Mouse (Mus musculus): ENCODE data around the gene Hoxa4. TPM values are rescaled to one million over a fixed set of nuclear protein-coding genes. Genes with fewer than 3 reads are reported as not detected.

Hoxa4 gene
- not detected in 2 replicates for polyA plus RNA-seq (2021; fragmentation: Nextera tagmentation)
- long read RNA-seq, experiment 1: 0 reads
- long read RNA-seq, experiment 2: 0 reads

GRCm38 (mm10) chr6:52190906-52191810 lies at the start of gene Hoxa4:
Gene Hoxa4, minus strand, starts transcription at chr6:52191753.

GRCm38 (mm10) chr6:52240389-52241000 lies 48.9 kb upstream of the Hoxa4 start, which contains the start of gene Hoxa10:
Gene Hoxa10, minus strand, starts transcription at chr6:52240854.

GRCm38 (mm10) chr6:52230516-52231165 lies 39.1 kb upstream of the Hoxa4 start, which contains the start of gene Hoxa9:
Gene Hoxa9, minus strand, starts transcription at chr6:52231089.

GRCm38 (mm10) chr6:52221337-52221992 lies 29.9 kb upstream of the Hoxa4 start, which contains the start of gene Hoxa7:
Gene Hoxa7, minus strand, starts transcription at chr6:52221854.

GRCm38 (mm10) chr6:52213119-52213986 lies 21.8 kb upstream of the Hoxa4 start, which contains the start of the genes Hoxa3 and Gm28308:
Gene Hoxa3, minus strand, starts transcription at chr6:52213336.
Gene Gm28308, minus strand, starts transcription at chr6:52213339.

GRCm38 (mm10) chr6:52208072-52208867 lies 16.7 kb upstream of the Hoxa4 start, which contains the start of gene Hoxa6:
Gene Hoxa6, minus strand, starts transcription at chr6:52208722.

GRCm38 (mm10) chr6:52204050-52204752 lies 12.6 kb upstream of the Hoxa4 start, which contains the start of gene Hoxa5:
Gene Hoxa5, minus strand, starts transcription at chr6:52204587.

DNA sequence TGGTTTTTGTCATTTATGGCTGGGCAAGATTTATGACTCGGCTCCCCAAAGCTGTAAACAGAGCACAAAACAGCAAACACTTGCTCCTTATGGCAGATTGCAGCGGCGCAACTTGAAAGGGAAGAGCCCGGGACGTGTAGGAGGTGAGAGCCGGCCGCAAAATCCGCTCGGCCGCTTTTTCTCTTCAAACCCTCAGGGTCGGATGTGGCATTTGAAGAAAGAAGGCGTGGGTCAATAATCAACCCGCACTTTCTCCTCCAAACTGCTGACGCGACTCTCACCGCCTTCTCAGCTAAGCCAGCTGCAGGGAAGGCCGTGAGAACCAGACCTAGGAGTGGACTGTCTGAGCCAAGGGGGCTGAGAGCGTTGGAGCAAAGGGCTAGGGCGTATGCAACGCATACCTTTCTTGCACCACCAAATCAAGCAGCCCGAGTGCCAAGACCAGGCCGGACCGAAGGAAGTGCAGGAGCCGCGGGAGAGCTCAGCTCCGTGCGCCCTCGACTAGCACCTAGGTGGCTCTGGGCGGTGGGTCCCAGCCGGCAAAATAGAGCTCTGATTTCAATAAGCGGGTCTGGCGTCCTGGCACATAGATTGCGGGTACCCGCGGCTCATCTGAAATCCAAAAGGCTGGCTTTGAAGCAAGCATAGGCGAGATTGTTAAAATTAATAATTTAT lies 14.4 kb downstream of the Hoxa4 start, which contains the start of gene 5730596B20Rik:
Gene 5730596B20Rik (plus strand): TSS at position 438 of the 675 bp plus-strand sequence.

DNA sequence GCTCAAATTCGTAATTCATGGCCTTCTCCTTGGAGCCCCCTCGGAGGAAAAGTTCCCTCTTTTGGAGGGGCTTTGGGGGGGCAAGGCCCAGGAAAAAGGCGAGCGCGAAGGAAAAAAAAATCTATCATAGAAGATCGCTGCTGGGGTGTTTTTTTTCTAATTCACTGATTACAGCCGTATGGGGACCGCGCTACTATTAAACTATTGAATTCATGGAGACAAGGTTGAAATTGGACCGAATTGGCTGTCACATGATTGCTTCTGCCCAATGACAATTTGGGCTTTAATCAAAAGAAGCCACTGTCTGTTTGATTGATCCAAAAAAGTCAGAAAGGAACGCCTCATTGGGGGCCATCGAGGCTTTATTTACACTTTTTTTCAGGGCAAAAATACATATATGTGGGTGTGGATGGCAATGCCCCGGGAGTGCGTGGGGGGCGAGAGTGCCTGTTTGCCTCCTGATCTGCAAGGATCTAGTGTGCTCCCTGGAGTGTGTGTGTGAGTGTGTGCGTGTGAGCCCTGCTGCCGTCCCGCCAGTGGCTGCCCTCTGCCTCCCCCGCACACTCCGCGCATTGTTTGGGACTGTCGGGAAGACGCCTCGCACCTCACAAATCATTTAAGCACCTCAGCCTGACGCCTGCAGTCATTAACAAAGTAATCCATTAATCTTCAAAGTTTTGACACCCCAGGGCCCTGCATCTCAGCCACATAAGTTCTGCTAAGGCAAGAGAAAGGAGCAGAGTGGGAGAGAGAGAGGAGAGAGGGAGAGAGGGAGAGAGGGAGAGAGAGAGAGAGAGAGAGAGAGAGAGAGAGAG lies 26.7 kb downstream of the Hoxa4 start, which contains the start of gene Hoxa2:
Gene Hoxa2 (minus strand): TSS at position 206 of the 815 bp plus-strand sequence.

DNA sequence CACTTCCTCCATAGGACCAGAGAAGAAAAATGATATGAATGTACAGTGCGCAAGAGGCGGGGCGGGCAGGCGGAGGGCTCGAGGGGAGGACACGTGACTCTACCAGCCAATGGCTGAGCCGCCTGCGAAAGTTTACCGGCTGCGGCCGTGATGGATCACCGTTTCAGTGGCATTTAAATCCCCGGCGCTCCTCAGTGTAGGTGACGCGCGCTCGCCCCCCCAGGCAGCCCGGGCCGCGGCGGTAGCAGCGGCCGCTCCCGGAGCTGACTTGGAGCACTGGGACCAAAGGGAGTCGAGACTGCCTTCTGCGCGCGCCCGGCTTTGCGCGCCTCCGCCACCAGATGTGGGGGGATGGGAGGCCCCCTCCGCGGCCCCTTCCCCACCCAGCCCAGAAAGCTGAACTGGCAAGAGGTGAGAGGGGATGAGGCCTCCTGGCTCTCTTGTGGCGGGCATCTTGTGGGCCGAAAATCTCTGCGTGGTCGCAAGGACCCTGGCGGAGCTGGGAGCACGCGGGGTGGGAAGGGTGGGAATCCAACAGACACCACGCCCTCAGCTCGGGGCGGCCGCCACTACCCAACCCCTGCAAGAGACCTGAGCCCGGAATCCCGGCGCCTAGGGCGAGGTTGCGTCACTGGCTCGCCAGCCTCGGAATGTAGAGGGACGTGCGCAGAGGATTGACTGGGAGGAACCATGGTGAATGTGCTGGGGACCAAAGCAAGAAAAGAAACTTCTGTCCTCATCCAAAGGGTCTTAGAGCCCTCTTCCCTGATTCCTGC lies 33.1 kb downstream of the Hoxa4 start, which contains the start of gene Hoxa1:
Gene Hoxa1 (minus strand): TSS at position 42 of the 776 bp plus-strand sequence.

Other genes with a start within 250 kb of the Hoxa4 start
- 11.4 and 14.0 TPM in 2 replicates for gene Skap2, start 179.2 kb downstream of the Hoxa4 start, polyA plus RNA-seq (2021; fragmentation: Nextera tagmentation)
- gene Hoxa1, start 33.4 kb downstream of the Hoxa4 start, polyA plus RNA-seq (2021; fragmentation: Nextera tagmentation): not detected in 2 replicates
- gene Hoxa2, start 26.9 kb downstream of the Hoxa4 start, polyA plus RNA-seq (2021; fragmentation: Nextera tagmentation): not detected in 2 replicates
- not detected in 2 replicates for gene 5730596B20Rik, start 14.3 kb downstream of the Hoxa4 start, polyA plus RNA-seq (2021; fragmentation: Nextera tagmentation)
- not detected in 2 replicates for gene Hoxa5, start 12.8 kb upstream of the Hoxa4 start, polyA plus RNA-seq (2021; fragmentation: Nextera tagmentation)
- gene Hoxa6, start 17.0 kb upstream of the Hoxa4 start, polyA plus RNA-seq (2021; fragmentation: Nextera tagmentation): not detected in 2 replicates
- not detected in 2 replicates for gene Hoxa3, start 21.6 kb upstream of the Hoxa4 start, polyA plus RNA-seq (2021; fragmentation: Nextera tagmentation)
- gene Gm28308, start 21.6 kb upstream of the Hoxa4 start, polyA plus RNA-seq (2021; fragmentation: Nextera tagmentation): not detected in 2 replicates
- not detected in 2 replicates for gene Hoxa7, start 30.1 kb upstream of the Hoxa4 start, polyA plus RNA-seq (2021; fragmentation: Nextera tagmentation)
- gene Hoxa9, start 39.3 kb upstream of the Hoxa4 start, polyA plus RNA-seq (2021; fragmentation: Nextera tagmentation): not detected in 2 replicates
- not detected in 2 replicates for gene Hoxa10, start 49.1 kb upstream of the Hoxa4 start, polyA plus RNA-seq (2021; fragmentation: Nextera tagmentation)
- not detected in 2 replicates for gene Hoxa11, start 54.1 kb upstream of the Hoxa4 start, polyA plus RNA-seq (2021; fragmentation: Nextera tagmentation)
- gene Hoxa13, start 69.1 kb upstream of the Hoxa4 start, polyA plus RNA-seq (2021; fragmentation: Nextera tagmentation): not detected in 2 replicates
- not detected in 2 replicates for gene Evx1, start 121.7 kb upstream of the Hoxa4 start, polyA plus RNA-seq (2021; fragmentation: Nextera tagmentation)

Measured in left cerebral cortex, adult 6 months (tissue).